Mouse (Mus musculus) liver, embryonic 15.5 days (tissue): ENCODE measurements at regions not wholly inside any gene's neighbourhood (a gene's known extent, or its start where the extent isn't known, plus 50 kb on each side); places are given as distances from the start of the nearest gene placed in this dataset.
"Not testable (repeated sequence)": the region's sequence is repeated elsewhere in the genome, so short reads cannot be mapped to it uniquely, and the experiment has no call there.

Experiments used
- ATAC-seq: fragments of 200-750 bp; cut with Nextera tagmentation; 2 replicates; pipeline ENCODE4 v1.8.0; 2017; ENCODE audit warnings: moderate number of reproducible peaks, mild to moderate bottlenecking, moderate library complexity; ENCODE audit not compliant: insufficient read depth
- H3K27ac ChIP-seq: fragments of 300-500 bp; sonication (generic); replicated peaks from 2 replicates; pipeline ENCODE4 v1.5.1; 2015; ENCODE audit warnings: mild to moderate bottlenecking, inconsistent platforms
- H3K27me3 ChIP-seq: fragments of 300-500 bp; sonication (generic); 2 replicates; pipeline ENCODE4 v1.6.1; 2015; ENCODE audit warnings: mild to moderate bottlenecking, inconsistent platforms
- H3K36me3 ChIP-seq: fragments of 300-500 bp; sonication (generic); replicated peaks from 2 replicates; pipeline ENCODE4 v1.6.1; 2015; ENCODE audit warnings: moderate library complexity, mild to moderate bottlenecking, inconsistent platforms
- H3K4me1 ChIP-seq: fragments of 300-500 bp; sonication (generic); replicated peaks from 2 replicates; pipeline ENCODE4 v1.6.1; 2015; ENCODE audit warnings: inconsistent platforms
- H3K4me2 ChIP-seq: fragments of 300-500 bp; sonication (generic); 2 replicates; pipeline ENCODE4 v1.6.1; 2015; ENCODE audit warnings: moderate library complexity, mild to moderate bottlenecking, inconsistent platforms
- H3K4me3 ChIP-seq: fragments of 300-500 bp; sonication (generic); replicated peaks from 2 replicates; pipeline ENCODE4 v1.5.1; 2015; ENCODE audit warnings: mild to moderate bottlenecking, inconsistent platforms
- H3K9ac ChIP-seq: fragments of 300-500 bp; sonication (generic); 2 replicates; pipeline ENCODE4 v1.6.1; 2015; ENCODE audit warnings: moderate library complexity, mild to moderate bottlenecking, inconsistent platforms
- H3K9me3 ChIP-seq: fragments of 300-500 bp; sonication (generic); replicated peaks from 2 replicates; pipeline ENCODE4 v1.6.1; 2016; ENCODE audit warnings: inconsistent platforms
- WGBS: fragments of 180-500 bp; shearing (Covaris S2); methylation state at CpG from one replicate; pipeline ENCODE4 v1.1.7; 2015; ENCODE audit warnings: mixed read lengths; ENCODE audit not compliant: insufficient replicate concordance; 5-methylcytosine and 5-hydroxymethylcytosine counted together

DNA sequence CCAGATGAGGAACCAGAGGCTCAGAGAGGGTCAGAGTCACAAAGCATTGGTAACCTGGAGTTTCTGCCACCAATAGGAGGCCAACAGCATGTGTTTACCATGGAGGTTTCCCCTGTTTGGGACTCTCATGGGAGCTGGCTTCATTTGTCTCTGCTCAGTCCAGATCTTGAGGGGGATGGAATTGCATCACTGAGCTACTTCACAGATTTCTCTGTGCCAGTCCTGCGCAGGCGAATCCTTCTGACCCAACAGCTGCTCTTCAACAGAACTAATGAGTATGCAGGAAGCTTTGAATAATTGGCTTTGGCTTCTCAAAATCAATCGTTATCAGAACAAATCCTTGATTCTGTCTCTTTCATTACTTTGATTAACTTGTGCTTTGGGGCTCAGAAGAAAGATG, 253.1 kb downstream of the 1810013L24Rik start:
- H3K27me3 ChIP-seq = no peaks in the 10 kb centered on the region
- peaks cover 5% of the 10 kb centered on the region for H3K4me1 ChIP-seq
- H3K9me3 ChIP-seq = no peaks in the 10 kb centered on the region; the same call in 1 of the 2 replicates
- no peak for ATAC-seq
- H3K9ac ChIP-seq = no peak overlapping the region
- no peak overlapping the region for H3K4me3 ChIP-seq
- H3K27ac ChIP-seq = no peak overlapping the region
- WGBS = 76% methylated on average over 3 of the region's 3 CpGs
- no peak overlapping the region for H3K4me2 ChIP-seq
- H3K36me3 ChIP-seq = no peaks in the 10 kb centered on the region

DNA sequence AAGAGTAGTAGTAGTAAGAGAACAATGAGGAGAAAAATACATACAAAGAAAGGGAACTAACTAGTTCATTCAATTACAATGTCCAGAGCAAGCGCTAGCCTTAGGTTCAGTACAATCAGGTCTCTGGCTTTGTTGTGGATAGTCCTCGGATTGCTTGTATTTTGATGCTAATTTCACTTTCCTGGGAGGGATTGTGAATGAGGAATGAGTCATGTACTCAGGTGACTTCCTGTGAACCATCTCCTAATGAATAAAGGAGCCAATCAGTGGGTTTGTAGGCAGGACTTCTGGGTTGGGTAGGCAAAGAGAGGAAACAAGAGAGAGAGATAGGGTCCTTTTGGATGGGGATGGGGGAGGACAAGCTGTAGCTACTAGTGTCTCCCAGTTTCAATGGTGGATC, 253.8 kb downstream of the 1810013L24Rik start:
- 65% methylated on average over 2 of the region's 2 CpGs for WGBS
- Histone ChIP-seq H3K27me3 (no peaks in the 10 kb centered on the region), H3K9me3 (no peaks in the 10 kb centered on the region; the same call in 1 of the 2 replicates), H3K4me2 (no peak overlapping the region), H3K36me3 (no peaks in the 10 kb centered on the region), H3K4me3 (no peak overlapping the region), H3K4me1 (peaks cover 5% of the 10 kb centered on the region), H3K9ac (no peak overlapping the region), H3K27ac (no peak overlapping the region)
- ATAC-seq = no peak

DNA sequence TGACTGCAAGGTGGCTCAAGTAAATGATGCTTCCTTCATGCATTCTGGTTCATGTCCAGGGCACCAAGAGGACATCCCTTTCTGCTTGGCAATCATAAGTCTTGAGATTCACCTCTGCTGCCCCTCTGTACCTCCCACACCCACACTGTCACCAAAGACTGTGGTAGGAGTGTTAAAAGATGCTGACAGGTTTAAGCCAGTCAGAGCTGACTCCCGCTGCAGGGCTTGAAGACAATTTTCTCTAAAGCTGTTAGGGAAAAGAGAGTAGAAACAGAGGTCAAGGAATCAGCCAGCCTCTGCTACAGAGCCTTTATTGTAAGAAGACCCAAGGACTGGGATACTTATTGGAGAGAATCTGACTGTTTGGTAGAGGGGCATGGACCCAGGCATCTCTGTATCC, 254.7 kb downstream of the 1810013L24Rik start:
- no peaks in the 10 kb centered on the region; the same call in 1 of the 2 replicates for H3K9me3 ChIP-seq
- no peak overlapping the region for H3K9ac ChIP-seq
- H3K4me2 ChIP-seq = no peak overlapping the region
- no peak for ATAC-seq
- peaks cover 5% of the 10 kb centered on the region for H3K4me1 ChIP-seq
- no peak overlapping the region for H3K4me3 ChIP-seq
- H3K27me3 ChIP-seq = no peaks in the 10 kb centered on the region
- H3K36me3 ChIP-seq = no peaks in the 10 kb centered on the region
- WGBS = 63% methylated on average over 1 of the region's 1 CpGs
- peak overlapping the region; percentile 59 for H3K27ac ChIP-seq

DNA sequence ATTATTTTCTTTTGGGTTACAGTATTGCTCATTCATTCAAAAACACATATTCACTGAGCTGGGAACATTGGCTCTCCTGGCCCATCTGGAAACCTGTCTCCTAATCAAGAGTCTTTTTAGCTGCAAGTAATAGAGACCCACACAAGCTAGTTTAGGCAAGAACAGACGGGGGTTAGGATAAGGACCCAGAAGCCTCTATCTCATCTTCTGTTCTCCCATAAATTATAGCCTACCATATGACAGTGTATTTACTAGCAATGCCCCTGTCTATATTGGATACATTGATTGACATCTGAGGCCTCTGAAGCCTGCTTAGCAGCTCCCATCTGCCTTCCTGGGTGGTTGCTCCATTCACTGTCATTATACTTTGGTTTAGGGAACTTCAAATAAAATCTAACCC, 255.2 kb downstream of the 1810013L24Rik start:
- Histone ChIP-seq H3K9ac (no peak overlapping the region), H3K4me1 (peaks cover 5% of the 10 kb centered on the region), H3K36me3 (no peaks in the 10 kb centered on the region), H3K27ac (peak overlapping the region; percentile 59), H3K4me2 (no peak overlapping the region), H3K9me3 (no peaks in the 10 kb centered on the region), H3K4me3 (no peak overlapping the region), H3K27me3 (no peaks in the 10 kb centered on the region)
- 41% methylated on average over 1 of the region's 1 CpGs for WGBS
- ATAC-seq = no peak

DNA sequence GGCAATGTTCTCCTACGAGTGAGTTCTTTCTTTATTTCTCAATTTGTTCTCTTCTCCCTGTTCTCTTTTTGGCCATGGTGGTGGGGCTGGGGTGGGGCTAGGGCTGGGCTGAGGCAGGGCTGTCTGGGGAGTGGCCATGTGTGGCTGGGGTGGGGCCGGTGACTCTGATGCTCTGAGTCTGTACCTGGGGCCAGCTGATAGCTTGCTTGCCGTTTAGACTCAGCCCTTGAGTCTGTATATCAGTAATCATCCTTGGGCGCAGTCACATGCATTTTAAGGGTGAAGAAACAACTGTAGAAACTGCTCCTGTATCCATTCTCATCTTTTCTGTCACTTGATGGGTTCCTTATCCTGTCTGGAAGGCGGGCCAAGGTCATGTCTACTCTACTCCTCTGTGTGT, 256.1 kb downstream of the 1810013L24Rik start:
- WGBS = 55% methylated on average over 5 of the region's 5 CpGs
- no peaks in the 10 kb centered on the region for H3K9me3 ChIP-seq
- H3K4me3 ChIP-seq = no peak overlapping the region
- peak; percentile 98 for ATAC-seq
- H3K9ac ChIP-seq = no peak overlapping the region
- H3K27ac ChIP-seq = peak overlapping the region; percentile 84
- no peaks in the 10 kb centered on the region for H3K36me3 ChIP-seq
- H3K4me2 ChIP-seq = peak overlapping the region; percentile 6; the same call in 1 of the 2 replicates
- H3K4me1 ChIP-seq = peaks cover 5% of the 10 kb centered on the region
- H3K27me3 ChIP-seq = no peaks in the 10 kb centered on the region

DNA sequence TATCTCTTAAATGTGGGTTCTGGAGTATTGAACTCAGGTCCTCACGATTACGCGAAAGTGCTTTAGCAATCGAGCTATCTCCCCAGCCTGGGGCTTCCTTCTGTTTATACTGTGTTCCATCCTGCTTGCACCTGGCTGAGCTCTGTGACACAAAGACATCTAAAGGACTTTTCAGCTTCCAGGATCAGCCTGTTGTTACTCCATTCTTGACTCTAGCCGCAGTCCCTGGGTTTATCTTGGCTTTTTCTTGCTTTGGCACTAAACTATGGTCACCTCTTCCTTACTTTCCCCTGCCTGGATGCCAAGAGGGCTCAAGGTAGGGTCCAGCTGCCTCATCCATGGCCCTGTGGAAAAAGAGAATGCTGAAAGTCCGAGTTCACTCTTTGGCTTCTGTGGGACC, 261.9 kb downstream of the 1810013L24Rik start:
- WGBS = 67% methylated on average over 6 of the region's 6 CpGs

DNA sequence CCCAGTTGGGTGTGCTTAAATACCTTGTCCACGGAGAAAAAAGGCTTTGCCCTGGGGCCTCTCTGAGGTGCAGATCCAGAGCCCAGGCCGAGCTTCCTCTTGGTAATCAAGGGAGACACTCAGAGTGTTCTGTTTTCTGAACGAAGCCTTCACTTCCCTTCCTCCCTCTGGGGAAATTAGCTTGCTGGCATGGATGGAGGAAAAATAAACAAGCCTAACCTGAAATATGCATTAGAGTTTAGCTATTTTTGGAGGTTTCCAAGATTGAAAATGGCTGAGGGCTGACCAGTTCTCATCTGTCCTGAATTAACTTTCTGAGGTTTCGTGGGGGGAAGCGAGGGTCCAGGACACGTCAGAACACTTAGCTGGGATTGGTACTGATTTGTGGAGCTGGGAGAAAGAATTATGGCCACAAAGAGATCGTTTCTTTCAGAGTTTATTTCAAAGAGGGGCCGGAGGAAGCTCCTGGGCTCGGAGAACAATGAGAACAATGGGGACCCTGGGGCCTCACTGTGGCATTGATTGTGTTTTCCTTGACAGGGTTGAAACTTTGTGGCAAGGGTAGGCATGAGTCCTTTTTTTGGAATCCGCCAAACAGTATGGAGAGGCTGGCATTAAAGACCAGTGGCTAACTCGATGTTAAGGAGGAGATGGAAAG, 262.4 kb downstream of the 1810013L24Rik start:
- no peaks in the 10 kb centered on the region; the same call in 1 of the 2 replicates for H3K4me1 ChIP-seq
- H3K9me3 ChIP-seq = no peaks in the 10 kb centered on the region
- no peak for ATAC-seq
- H3K9ac ChIP-seq = no peak overlapping the region
- no peak overlapping the region for H3K4me2 ChIP-seq
- H3K27ac ChIP-seq = no peak overlapping the region
- WGBS = 20% methylated on average over 11 of the region's 11 CpGs
- H3K4me3 ChIP-seq = no peak overlapping the region
- H3K36me3 ChIP-seq = no peaks in the 10 kb centered on the region
- no peaks in the 10 kb centered on the region for H3K27me3 ChIP-seq

More for the DNA sequence above, 261.9 kb downstream of the 1810013L24Rik start:
- ATAC-seq = no peak
- H3K4me1 ChIP-seq = no peaks in the 10 kb centered on the region; the same call in none of the 2 replicates
- H3K27ac ChIP-seq = no peak overlapping the region
- H3K4me3 ChIP-seq = no peak overlapping the region
- H3K9me3 ChIP-seq = no peaks in the 10 kb centered on the region
- no peak overlapping the region for H3K9ac ChIP-seq
- H3K4me2 ChIP-seq = no peak overlapping the region
- H3K36me3 ChIP-seq = no peaks in the 10 kb centered on the region
- H3K27me3 ChIP-seq = no peaks in the 10 kb centered on the region

DNA sequence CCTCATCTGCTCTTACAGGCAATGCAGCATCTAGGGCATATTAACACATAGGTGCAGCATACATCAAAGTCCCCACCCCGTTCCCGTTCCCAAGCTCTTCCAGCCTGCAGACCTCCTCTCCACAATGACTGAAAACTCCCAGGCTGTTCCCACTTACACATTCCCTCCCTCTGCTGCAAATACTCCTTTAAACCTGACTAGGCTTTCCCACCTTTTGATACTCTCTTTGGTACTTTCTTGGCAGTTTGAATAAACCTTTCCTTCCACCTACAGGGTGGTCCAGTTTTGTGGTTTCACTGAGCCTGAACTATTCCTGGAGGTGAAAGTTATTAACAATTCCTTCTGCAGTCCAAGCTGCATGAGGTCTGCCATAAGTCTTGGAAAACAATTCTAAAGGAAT, 263.7 kb downstream of the 1810013L24Rik start:
- no peak overlapping the region for H3K4me3 ChIP-seq
- no peak overlapping the region for H3K9ac ChIP-seq
- no peaks in the 10 kb centered on the region for H3K27me3 ChIP-seq
- no peaks in the 10 kb centered on the region for H3K9me3 ChIP-seq
- ATAC-seq = no peak
- no peak overlapping the region for H3K4me2 ChIP-seq
- no peaks in the 10 kb centered on the region for H3K4me1 ChIP-seq
- no peak overlapping the region for H3K27ac ChIP-seq
- WGBS = 9% methylated on average over 2 of the region's 2 CpGs
- H3K36me3 ChIP-seq = no peaks in the 10 kb centered on the region

DNA sequence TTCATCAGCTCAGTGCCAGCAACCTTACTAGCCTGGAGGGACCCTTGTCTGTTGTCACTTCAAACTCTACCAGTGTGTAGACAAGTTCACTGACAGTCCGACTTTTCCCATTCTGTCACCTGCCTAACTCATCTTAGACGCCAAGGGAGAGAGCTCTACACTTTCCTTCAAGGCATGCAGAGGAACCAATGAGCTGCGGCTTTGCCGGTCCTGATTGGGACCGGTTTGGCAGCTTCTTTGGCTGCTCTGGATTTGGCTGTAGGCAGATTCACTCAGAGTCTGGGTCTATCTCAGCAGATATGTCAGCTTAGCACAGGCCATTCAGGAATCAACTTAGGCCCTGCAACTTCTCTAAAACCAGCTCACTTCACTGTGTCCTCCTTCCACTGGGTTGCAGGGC, 264.3 kb downstream of the 1810013L24Rik start:
- no peak overlapping the region for H3K4me3 ChIP-seq
- no peak for ATAC-seq
- no peaks in the 10 kb centered on the region for H3K9me3 ChIP-seq
- no peaks in the 10 kb centered on the region for H3K27me3 ChIP-seq
- H3K4me2 ChIP-seq = no peak overlapping the region
- H3K4me1 ChIP-seq = no peaks in the 10 kb centered on the region
- H3K9ac ChIP-seq = no peak overlapping the region
- no peak overlapping the region for H3K27ac ChIP-seq
- WGBS = 54% methylated on average over 5 of the region's 5 CpGs
- H3K36me3 ChIP-seq = no peaks in the 10 kb centered on the region

DNA sequence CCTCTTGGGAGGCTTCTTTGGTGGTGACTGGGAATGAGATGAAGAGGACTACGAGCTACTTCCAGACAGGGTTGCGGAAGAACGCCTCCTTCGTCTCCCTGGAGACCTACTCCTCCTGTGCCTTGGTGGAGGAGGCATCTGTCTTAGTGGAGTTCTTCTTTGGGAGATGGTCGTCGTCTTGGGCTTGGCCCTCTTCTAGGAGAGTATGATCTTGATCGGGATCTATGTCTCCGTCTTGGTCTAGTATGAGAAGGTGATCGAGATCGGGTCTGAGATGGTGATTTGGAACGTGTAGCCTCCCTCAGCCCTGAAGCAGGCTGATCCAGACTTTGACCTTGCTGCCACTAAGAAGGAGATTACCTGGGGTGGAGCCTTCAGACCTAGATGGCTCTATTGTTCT, 276.3 kb downstream of the 1810013L24Rik start:
- Histone ChIP-seq H3K27ac (no peak overlapping the region), H3K4me3 (no peak overlapping the region), H3K4me2 (no peak overlapping the region), H3K9me3 (no peaks in the 10 kb centered on the region), H3K27me3 (no peaks in the 10 kb centered on the region), H3K4me1 (no peaks in the 10 kb centered on the region), H3K36me3 (no peaks in the 10 kb centered on the region), H3K9ac (no peak overlapping the region)
- 76% methylated on average over 11 of the region's 11 CpGs for WGBS
- ATAC-seq = no peak

DNA sequence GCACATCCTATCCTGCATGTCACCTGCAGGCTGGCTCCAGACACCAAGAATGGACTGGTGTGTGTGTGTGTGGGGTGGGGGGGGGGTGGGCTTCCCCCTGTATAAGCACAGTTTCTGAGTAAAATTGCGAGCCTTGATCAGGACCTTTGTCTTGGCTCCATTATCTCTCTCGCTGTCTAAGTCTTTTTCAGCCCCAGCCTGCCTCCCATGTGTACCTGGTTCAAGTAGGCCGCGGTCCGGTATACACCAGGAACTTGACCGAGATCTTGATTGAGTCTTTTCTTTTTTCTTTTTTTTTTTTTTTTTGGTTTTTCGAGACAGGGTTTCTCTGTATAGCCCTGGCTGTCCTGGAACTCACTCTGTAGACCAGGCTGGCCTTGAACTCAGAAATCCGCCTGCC, 276.8 kb downstream of the 1810013L24Rik start:
- not testable (repeated sequence) for H3K9me3 ChIP-seq, H3K27me3 ChIP-seq, H3K4me1 ChIP-seq, H3K27ac ChIP-seq, H3K36me3 ChIP-seq, H3K4me2 ChIP-seq, H3K4me3 ChIP-seq, H3K9ac ChIP-seq, ATAC-seq
- 65% methylated on average over 8 of the region's 8 CpGs for WGBS

DNA sequence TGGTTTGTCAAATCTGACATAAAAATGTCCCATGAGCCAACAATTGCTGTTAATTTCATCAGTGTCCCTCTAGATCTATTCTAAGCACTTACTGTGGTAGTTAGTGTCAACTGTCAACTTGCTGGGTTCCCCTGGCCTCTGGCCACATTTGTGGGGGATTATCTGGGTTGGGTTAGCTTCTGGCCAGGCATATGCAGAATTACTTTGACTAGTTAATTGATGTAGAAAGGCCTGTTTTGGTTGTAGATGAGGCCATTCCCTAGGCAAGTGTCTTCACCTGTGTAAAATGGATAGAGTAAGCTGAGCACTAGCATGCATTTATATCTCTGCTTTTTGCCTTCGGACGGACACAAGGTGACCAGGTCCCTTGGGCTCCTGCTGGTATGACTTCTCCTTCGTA, 283.9 kb downstream of the 1810013L24Rik start:
- H3K9me3 ChIP-seq = no peaks in the 10 kb centered on the region
- no peak overlapping the region for H3K27ac ChIP-seq
- no peak for ATAC-seq
- H3K4me3 ChIP-seq = no peak overlapping the region
- no peak overlapping the region for H3K4me2 ChIP-seq
- H3K36me3 ChIP-seq = no peaks in the 10 kb centered on the region
- no peak overlapping the region for H3K9ac ChIP-seq
- H3K27me3 ChIP-seq = no peaks in the 10 kb centered on the region
- H3K4me1 ChIP-seq = no peaks in the 10 kb centered on the region
- 70% methylated on average over 3 of the region's 3 CpGs for WGBS
